Mouse (Mus musculus) ovary, adult 18-20 months (tissue): ENCODE measurements around the gene Rhbg.

Experiments
- DNase-seq: peaks from one replicate; pipeline ENCODE4 v3.0.0; 2022; ENCODE audit warnings: low spot score, mixed read lengths

The Rhbg gene

DNA sequence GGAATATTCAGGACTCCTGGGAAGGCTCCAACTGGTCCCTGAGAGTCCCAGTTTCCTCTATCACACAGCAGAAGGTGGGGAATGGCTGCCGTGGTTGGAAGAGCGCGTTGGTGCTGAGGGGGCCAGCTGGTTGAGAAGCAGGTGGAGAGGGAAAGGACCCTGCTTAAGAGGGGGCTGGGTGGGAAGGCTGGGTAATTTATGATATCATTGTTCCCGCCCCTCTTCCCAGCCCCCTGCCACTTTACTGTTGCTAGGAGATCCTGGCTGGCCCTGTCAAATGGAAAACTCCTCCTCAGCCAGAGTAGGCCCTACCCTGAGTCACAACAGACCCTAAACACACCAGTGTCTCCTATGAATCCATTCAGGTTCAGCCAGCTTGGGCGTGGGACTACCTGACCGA, 26.5 kb downstream of the Rhbg start:
- DNase-seq, result no peak

DNA sequence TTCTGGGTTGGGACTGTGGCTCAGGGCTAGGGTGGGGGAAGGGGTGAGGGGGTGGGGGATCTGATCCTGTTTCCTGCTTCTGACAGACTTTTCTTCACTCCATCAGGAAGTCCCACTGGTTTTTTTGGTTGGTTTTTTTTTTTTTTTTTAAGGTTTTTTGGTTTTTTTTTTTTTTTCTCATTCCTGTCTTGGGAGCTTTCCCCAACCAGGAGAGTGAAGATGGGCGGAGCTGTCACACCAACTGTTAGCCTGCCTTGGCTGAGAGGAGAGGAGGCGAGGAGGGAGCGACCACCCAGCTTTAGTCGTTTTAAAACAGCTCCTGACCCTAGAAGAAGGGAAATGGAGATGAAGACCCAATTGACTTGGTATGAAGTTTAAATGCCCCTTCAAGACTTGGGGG, 27.2 kb downstream of the Rhbg start:
- DNase-seq, result no peak

DNA sequence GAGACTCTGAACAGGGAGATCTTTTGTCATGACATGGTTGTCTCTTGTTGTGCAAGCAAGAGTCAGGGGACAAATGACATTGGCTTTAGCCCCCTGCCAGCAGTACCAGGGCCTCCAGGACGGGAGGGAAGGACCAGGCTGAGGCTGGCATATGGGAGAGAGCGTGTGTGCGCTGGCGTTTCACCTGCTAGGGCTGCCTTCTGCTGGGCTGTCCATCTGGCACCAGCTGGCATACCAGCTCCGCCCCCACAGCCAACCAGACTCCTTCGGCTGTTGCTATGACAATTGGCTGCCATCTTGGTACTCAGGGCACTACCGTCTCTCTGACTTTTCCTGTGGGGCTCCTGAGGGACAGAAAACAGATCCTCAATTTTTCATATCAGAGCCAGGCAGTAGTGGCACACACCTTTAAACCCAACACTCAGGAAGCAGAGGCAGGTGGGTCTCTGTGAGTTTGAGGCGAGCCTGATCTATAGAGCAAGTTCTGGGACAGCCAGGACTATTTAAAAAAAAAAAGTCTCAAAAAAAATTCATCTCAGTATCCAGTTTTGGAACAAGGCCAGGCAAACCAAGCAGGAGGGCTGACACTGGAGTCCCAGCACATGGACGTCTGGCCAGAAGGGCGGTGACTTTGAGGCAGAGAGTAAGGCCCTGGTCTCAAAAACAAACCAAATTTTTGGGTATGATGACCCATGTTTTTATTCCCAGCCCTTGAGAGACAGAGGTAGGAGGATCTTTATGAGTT, 28.2 kb downstream of the Rhbg start:
- DNase-seq, result no peak

DNA sequence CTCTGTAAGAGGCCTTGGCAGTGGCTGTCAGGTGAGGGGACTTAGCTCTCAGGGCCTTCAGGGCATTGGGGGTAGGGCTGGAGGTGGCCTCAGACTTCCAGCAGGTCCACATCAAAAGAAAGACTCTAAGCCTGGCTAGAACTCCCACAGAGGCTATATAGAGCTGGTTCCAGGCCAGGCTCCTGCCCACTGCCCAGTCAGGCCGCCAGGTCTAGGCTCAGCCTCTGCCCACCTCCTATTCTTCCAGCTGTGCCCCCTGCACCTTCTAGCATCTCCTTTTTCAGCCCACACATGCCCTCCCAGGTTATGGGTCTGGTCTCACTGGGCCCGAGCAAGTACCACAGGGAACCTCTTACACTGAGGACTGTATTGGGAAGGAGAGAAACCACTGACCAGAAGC, 29.6 kb downstream of the Rhbg start:
- DNase-seq, result no peak

DNA sequence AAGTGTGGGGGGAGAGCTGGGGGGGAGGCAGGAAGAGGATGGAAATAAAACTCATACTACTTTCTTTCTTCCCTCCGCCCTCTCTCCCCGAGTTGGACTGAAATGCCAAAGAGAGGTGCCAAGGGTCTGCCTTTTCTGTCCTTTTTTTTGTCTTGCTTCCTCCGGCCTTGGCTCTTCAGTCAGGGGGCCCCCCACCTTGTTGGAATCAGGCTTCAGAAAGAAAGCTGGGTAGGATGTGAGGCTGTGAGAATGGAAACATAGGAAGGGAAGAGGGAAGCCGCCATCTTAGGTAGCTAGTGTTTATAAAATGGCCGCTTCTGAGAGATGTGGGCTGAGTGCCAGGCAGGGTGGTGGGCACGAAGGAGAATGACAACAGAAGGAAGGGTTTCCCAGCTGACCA, 32.1 kb downstream of the Rhbg start:
- no peak for DNase-seq

DNA sequence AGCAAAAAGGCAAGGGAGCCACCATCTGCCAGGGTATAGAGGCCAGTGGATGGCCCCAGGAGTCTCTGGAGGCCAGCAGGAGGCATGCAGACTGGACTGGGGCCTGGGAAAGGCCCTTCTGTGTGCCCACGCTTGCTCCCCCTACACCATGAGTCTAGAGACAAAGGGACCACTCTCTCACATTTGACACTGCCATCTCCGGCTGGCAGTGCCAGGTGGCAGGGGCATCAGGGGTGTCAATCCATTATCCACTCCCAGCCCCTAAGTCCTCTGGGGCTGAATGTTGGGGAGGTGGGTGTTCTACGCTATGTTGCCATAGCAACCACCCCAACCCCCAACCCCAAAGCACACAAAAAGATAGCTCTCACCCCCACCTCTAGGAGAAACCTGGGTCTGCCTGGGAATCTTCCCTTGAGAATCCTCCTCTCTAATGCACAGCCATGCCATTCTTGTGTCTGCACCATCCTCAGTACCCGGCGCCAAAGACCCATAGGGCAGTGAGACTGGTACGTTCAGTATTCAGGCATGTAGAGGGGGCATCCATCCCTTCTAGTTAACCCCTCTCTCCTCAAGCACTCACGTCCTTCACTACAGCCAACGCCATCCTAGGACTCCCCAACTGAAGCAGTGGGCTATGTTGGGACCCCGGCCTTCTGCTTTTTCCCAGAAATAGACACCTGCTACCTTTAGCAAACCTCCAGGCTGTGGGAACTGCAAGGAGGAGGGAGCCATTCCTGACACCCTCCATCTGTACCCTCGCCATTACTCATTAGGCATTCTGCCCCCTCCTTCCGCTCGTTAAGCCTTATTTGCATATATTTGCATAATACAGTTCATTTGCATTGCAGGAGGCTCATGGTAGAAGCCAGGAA, 32.8 kb downstream of the Rhbg start:
- no peak for DNase-seq

DNA sequence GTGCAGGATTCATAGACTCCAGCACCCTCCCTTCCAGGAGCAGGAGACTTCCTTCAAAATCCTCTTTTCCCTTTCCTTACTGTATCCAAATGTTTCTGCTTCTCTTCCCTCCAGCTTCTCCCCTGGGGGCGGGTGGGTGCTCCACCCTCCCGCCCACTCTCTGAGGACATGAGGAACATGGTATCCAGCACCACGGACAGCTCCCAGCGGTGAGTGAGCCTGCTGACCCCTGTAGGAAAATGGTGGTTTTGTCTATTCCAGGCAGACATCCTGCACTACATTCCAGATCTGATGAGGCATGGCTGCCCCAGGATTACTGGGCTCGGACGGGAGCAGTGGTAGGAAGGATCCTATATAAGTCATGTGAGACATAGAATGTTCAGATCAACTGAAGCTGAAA, 33.7 kb downstream of the Rhbg start:
- peak; percentile 55 for DNase-seq

DNA sequence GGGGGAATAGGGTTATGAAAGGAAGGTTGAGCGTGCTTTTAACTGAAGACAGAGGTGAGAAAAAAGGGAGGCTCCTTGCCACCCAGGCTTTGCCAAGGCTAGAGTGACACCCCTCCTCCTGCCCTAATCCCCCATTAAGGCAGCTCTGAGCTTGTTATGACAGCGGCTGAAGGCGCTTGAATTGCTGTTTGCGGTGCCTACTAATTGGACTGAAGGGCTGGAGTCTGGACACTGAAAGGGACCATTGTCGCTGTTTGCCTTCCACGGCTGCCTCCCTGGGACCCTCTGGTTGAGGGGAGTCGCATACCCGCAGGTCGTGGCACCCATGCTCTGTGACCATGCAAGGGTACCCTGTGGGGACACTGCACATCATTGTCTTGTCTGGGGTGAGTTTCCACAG, 34.6 kb downstream of the Rhbg start:
- DNase-seq, result no peak

DNA sequence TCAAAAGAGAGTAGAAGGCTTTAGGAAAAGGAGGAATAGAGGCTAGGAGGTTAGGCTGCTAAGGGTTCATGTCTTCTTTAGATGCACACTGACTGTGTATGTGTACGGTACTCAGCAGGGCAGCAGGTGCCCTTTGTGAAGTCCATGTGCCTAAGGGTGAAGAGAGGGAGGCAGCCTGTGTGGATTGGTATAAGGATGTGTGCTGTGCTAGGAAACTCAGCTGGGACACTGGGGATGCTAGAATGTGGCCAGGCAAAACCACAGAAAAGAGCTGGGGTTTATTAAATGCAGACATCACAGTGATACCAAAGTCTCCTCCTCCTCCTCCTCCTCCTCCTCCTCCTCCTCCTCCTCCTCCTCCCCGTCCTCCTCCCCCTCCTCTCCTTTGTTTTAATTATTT, 36.8 kb downstream of the Rhbg start:
- no peak for DNase-seq

DNA sequence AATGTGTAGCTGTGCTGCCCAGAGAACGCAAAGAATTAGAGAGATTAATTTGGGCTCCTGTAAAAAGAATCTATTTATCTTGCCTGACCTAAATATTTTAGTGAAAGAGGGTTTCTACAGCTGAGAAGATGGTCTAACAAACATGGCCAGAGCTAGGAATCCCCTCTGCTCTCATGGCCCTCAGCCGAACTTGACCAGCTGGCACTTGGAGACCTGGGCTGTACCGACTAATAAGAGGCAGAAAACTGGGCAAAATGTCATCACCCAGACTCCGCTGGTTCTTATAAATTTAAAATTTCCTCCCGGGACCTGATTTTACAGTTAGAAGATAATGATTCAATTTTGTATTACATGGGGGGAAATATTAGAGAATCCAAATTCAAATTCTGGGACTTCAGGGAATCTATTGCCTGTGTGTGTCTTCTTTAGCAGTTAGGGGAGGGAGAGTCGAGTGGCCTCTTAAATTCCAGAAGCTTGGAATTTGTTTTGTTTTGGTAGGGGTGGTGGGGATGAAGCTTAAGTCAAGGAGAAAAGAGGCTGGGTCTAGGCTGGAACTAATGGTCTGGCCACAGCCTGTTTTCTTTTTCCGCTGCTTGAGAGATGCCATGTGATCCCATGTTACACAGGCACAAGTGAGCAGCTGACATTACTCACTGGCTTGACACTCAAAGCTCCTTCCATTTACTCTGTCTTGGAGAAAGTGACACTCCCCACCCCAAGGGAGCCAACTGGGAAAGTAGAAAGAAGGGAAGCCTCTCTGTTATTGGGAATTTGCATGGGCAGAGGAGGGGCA, 37.8 kb downstream of the Rhbg start:
- no peak for DNase-seq

DNA sequence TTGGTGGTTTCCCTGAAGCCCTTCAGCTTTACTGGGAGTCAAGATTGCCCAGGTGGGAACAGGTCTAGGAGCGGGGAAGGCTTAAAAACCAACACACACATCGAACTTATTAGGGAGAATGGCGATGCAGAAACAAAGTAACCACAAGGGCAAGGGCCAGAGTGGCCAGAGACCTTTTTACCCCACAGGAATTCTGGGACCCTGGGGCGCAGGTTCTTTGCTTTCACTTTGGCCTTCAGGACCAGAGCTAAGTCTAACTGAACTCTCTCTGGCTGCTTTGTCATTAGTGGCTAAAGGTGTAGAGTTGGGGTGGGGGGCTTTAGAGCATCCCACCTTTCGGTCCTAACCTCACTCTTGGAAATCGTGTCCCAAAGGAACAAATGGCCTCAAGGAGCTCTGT, 38.4 kb downstream of the Rhbg start:
- DNase-seq, result no peak

DNA sequence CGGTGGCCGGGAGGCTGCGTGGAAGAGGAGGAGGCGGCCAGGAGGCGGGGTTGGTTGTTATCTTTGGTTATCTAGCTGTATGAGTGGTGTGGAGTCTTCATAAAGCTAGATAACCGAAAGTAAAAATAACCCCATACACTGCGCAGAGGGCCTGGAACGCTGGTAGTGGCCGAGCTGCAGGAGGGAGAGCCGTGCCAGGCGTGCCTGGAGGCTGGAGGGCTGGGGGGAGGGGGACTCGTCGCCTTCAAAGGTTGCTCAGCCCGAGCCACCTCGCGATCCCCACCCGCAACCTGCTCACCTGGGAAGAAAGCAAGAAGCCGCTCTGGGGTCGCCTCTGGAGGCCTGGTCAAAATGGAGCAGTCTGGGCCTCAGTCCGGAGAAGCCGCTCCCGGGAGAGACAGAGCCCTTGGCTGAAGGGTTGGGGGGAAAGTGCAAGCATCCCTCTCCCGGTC, 38.9 kb downstream of the Rhbg start:
- DNase-seq, result no peak

DNA sequence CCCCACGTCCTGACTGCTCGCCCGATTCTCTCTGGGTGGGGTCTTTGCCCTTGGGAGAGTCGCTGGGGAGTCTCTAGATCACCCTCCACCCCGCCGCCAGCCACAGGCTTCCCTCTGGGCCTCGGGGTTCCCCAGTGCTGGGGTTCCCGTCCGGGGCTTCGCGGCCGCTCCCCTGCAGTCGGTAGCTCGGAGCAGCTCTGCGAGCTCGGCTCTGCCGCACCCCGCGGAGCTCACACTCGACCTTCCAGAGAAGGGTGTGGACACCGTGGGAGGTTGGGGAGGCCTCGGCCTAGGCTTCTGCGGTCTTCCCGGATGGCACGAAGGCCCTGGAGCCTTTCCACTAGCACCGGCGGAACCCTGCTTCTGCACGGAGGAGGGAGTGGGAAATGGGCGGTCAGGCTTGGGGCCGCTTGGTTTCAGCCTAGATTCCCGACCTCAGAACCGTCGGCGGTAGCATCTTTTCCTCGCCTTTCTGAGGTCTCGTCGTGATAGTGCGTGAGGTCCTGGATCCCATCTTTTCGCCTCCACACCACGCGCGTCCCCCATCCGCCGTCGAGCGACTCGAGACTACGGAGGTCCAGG, 39.4 kb downstream of the Rhbg start:
- DNase-seq, result no peak

DNA sequence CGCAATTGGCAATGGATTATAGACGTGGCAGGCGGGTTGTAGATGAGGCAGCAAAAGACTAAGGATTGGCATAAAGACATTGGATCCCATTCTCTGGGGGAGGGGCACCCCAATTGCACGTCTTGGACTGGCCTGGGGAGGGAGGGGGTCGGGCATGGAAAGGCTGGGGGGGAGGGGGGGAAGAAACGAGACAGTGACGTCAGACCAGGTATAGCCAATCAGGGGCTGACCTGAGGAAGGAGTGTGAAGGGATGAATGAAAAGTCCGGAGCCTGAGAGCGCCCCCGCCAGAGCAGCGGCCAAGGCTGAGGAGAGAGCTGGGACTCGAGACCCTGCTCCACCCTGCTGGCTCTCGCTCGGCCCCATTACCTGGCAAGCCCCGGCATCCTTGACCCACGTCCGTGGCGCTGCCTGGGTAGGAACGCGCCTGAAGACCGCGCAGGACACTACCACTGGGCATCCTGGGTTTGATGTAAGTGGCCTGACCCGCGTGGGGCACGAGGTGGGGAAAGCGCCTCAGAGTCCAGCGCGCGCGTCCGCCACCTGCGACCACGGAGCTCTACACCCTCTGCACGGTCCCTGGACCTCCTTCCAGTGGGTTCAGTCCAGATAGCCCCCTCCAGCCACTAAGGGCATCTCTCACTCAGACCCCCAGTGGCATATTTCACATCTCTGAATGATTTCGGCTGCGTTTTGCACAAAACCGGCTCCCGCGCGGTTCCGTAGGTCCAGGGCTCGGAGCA, 40.1 kb downstream of the Rhbg start:
- DNase-seq, result no peak

DNA sequence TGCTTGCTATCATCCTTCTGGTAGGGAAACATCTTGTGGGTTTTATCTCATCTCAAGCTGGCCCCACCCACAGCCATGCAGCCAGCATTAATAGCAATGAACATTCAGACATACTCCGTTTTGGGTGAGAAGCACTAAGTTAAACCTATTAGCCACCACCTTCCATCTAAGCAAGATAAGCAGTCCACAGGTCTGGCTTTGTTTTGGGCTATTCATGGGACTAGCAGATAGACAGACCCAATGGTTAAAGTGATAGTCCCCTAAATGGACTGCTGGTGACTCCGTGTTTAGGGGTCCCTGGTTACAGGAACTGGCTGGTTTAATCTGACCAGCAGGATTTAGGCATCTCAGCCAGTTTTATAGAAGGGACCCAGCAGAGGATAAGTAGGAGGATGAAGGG, 41.5 kb downstream of the Rhbg start:
- DNase-seq, result no peak

DNA sequence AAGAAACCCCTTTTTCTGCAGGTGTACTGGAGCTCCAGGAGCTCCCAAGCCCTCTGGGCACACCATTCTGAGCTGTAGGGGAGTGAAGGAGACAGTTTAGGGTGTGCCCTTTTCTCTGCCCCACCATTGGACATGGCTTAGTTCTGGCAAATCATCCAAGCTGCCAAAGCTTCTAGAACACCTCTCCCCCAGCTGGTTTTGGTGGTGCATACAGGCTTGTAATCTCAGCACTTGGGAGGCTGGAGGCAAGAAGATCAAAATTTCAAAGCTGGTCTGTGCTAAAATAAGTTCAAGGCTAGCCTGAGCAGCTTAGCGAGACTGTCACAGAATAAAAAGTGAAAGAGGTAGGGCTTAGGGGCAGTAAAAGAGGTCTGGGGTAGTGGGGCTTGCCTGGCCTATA, 42.2 kb downstream of the Rhbg start:
- DNase-seq, result no peak

DNA sequence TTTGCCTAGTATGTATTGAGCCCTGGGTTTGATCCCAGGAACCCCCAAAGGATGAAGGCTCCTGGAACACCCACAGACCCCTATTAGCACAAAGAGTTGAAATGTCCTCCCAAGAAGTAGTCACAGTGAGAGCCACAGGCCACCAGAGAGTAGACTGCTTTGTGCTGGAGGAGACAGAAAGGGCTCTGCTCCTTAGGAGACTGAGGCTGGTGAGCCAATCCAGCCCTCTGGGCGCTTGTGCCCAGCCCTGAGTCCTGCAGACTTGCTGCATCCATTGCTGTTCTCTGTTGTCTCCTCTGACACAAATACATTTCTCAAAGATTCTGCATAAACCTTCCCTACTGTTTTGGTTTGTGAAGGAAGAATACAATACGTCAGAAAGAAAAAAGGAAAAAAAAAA, 43.6 kb downstream of the Rhbg start:
- no peak for DNase-seq

DNA sequence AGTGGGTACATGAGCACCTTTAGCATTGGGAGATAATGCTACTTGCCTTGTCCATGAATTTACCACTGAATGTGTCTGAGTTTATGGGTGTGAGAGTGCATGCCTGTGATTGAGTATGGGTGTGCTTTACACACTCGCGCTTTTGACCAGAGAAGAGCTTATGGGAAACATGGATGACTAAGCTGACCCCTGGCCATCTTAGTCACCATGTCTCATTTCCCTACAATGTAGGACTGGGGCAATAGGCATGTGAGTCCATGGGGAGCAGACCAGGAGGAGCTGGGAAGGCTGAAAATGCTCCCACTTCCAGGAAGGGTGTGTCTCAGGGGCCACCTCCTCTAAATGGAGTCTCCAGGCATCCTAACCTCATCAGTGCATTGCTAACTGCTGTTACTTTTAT, 44.4 kb downstream of the Rhbg start:
- DNase-seq, result no peak

DNA sequence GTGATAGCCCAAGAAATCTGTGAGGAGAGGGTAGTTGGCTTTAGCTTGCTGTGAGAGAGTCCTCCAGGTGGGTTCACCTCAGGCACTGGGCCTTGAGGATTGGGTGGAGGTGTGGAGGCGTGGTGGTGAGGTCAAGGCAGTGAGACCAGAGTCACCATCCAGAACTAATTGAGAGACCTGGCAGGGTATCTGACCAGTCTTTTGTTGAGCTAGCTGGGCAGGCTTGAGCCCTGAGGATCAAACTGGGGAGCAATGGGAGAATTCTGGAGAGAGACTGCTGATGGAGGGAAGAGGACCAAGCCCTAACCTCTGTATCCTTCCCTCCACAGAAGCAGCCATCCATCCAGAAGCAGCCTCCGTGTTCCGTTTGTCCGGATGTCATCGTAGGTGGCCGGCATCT, 45.2 kb downstream of the Rhbg start:
- DNase-seq, result no peak

DNA sequence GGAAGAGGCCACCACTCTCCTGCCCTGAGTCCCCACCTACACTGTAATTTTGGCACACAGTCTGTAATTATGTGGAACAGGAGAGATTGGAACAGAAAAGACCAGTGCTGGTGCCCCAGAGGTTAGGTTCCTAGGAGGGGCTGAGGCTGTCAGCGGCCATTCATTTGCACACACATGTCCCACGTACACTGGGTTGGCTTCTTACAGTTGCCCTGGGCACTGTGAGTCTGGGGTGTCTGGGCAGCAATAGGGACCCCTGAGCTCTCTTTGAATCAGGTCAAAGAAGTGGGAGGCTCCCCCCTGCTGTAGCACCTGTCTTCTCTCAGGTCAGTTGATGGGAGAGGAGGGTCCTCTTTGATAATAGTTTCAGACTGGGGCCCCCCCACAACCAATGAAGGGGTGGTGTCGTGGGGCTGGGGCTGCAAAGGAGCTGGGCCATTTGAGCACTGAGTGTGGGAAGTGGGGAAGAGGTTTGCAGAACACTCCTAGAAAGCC, 46.2 kb downstream of the Rhbg start:
- no peak for DNase-seq

DNA sequence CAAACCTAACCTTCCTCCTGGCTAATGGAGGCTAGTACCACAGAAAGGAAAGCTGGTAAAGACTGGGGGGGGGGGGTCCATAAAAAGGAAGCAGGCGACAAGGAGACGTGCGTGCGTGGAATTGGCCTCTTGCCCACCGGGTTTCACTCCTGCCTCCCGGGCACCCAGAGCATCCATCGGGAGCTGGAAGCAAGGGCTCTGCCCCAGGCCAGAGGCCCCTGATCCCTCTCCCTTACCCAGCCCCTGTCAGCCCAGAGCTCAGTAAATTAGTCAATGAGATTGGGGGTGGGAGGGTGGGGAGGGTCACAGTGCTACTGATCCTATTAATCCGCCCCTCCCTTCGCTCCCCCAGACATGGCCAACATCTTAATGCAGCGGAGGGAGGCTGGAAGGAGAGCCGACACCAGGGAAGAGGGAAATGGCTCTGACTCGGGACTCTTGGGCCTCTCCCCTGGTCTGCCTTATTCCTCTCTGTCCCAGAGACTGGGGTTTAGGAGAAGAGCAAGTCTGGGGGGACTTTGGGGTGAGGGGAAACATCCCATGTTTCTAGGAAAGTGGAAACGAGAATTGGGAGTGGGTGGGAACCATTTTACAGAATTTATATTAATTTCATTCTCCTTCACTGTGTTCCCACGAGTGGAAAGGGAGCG, 46.9 kb downstream of the Rhbg start:
- DNase-seq, result no peak
